ENCODE assay signal across 8 mouse cellular contexts in genomic region chr7:134348825-134349224, GRCm38 (mm10). TPM values are rescaled to one million over a fixed set of nuclear protein-coding genes. Genes with fewer than 3 reads are reported as not detected.
DNase-seq lines count a peak whose midpoint lies in the region; ATAC-seq and TF ChIP-seq lines count a peak whose summit lies in the region.
"Had no signal": no experiment of that assay in that cellular context is flagged by ENCODE, and none has a peak within 500 bp of the region (broad histone marks: within the 10 kb centered on the region; RNA-seq: fewer than 3 reads in every experiment).

No protein-coding gene starts in this region.

- no peaks in the 10 kb centered on the region for H3K36me3 ChIP-seq in forebrain, embryonic 16.5 days (ENCODE audit: control insufficient read depth, insufficient read depth)
- no peaks in the 10 kb centered on the region for H3K36me3 ChIP-seq in hindbrain, embryonic 16.5 days (ENCODE audit: control insufficient read depth, insufficient read depth, low read length)
- no peaks in the 10 kb centered on the region for H3K36me3 ChIP-seq in testis, adult 2 months (ENCODE audit: control insufficient read depth, insufficient read depth, low read length)
- H3K36me3 ChIP-seq: hindbrain, embryonic 15.5 days had no signal

- no peak overlapping the region for H3K9ac ChIP-seq in forebrain, embryonic 16.5 days (replicated peaks; ENCODE audit: low read depth, low read length)
- H3K9ac ChIP-seq in hindbrain, embryonic 16.5 days (ENCODE audit: low read depth, low read length) = no peak overlapping the region
- H3K9ac ChIP-seq: hindbrain, embryonic 15.5 days had no signal

- no peaks in the 10 kb centered on the region for H3K27me3 ChIP-seq in forebrain, embryonic 16.5 days (replicated peaks; ENCODE audit: control insufficient read depth, insufficient read depth, low read length)
- H3K27me3 ChIP-seq in hindbrain, embryonic 16.5 days (replicated peaks; ENCODE audit: control insufficient read depth, insufficient read depth, low read length) = no peaks in the 10 kb centered on the region
- no peaks in the 10 kb centered on the region for H3K27me3 ChIP-seq in testis, adult 2 months (ENCODE audit: control insufficient read depth, insufficient read depth, low read length)
- H3K27me3 ChIP-seq: hindbrain, embryonic 15.5 days had no signal

- H3K27ac ChIP-seq in forebrain, embryonic 16.5 days (ENCODE audit: low read length) = no peak overlapping the region
- no peak overlapping the region for H3K27ac ChIP-seq in hindbrain, embryonic 16.5 days (ENCODE audit: low read depth, low read length)
- H3K27ac ChIP-seq in testis, adult 2 months (ENCODE audit: control insufficient read depth, insufficient read depth, low read depth, low read length) = no peak overlapping the region
- H3K27ac ChIP-seq: hindbrain, embryonic 15.5 days had no signal

- no peak overlapping the region for H3K4me3 ChIP-seq in forebrain, embryonic 16.5 days (replicated peaks; ENCODE audit: low read length)
- no peak overlapping the region for H3K4me3 ChIP-seq in hindbrain, embryonic 16.5 days (ENCODE audit: low read length)
- no peak overlapping the region for H3K4me3 ChIP-seq in testis, adult 2 months (ENCODE audit: control insufficient read depth, low read depth, low read length)
- H3K4me3 ChIP-seq: hindbrain, embryonic 15.5 days had no signal

- peak; percentile 55; the same call in 1 of the 2 replicates for ATAC-seq in forebrain, embryonic 16.5 days
- peak; percentile 69 for ATAC-seq in hindbrain, embryonic 16.5 days
- peak; percentile 80 for ATAC-seq in megakaryocyte progenitor cell, adult 5-6 weeks (replicated peaks; ENCODE audit: poor library complexity)

- peak; percentile 45; the same call in 1 of the 2 replicates for TF ChIP-seq CTCF in testis, adult 2 months (IDR thresholded peaks at IDR 0.05; ENCODE audit: control insufficient read depth, insufficient read depth, insufficient replicate concordance, low read depth, low read length)

- peak; percentile 49 for DNase-seq in ZHBTc4 (ENCODE audit: low read depth, low spot score)
- peak; percentile 24 for DNase-seq in cerebellum, adult 11-12 months
- DNase-seq in left cerebral cortex, adult 11 months (ENCODE audit: low spot score) = peak; percentile 37

- H3K4me2 ChIP-seq in forebrain, embryonic 16.5 days (ENCODE audit: low read length) = no peak overlapping the region
- H3K4me2 ChIP-seq in hindbrain, embryonic 16.5 days (ENCODE audit: low read length) = no peak overlapping the region
- H3K4me2 ChIP-seq: hindbrain, embryonic 15.5 days had no signal

- H3K4me1 ChIP-seq in forebrain, embryonic 16.5 days (replicated peaks; ENCODE audit: control insufficient read depth, insufficient read depth, low read length) = no peaks in the 10 kb centered on the region
- H3K4me1 ChIP-seq in hindbrain, embryonic 16.5 days (ENCODE audit: control insufficient read depth, insufficient read depth, low read depth, low read length) = no peaks in the 10 kb centered on the region
- H3K4me1 ChIP-seq in testis, adult 2 months (ENCODE audit: control insufficient read depth, insufficient read depth, low read length) = no peaks in the 10 kb centered on the region; the same call in 1 of the 2 replicates
- H3K4me1 ChIP-seq: hindbrain, embryonic 15.5 days had no signal

- H3K9me3 ChIP-seq in forebrain, embryonic 16.5 days (ENCODE audit: control insufficient read depth, low read length) = no peaks in the 10 kb centered on the region
- H3K9me3 ChIP-seq in hindbrain, embryonic 16.5 days (ENCODE audit: control insufficient read depth, low read length) = no peaks in the 10 kb centered on the region
- H3K9me3 ChIP-seq: hindbrain, embryonic 15.5 days had no signal

- 38% methylated on average over 6 of the region's 6 CpGs for WGBS in forebrain, embryonic 16.5 days
- 42% methylated on average over 6 of the region's 6 CpGs for WGBS in hindbrain, embryonic 16.5 days

- TF ChIP-seq POLR2A in testis, adult 2 months (IDR thresholded peaks at IDR 0.05; ENCODE audit: control insufficient read depth, low read depth, low read length) = no peak

RNA-seq across cellular contexts. Expression of gene D7Ertd443e, which starts 36.6 kb away (rescaled TPM):
- not detected in 2 replicates for polyA plus RNA-seq in forebrain, embryonic 16.5 days (2015; fragmentation: Nextera tagmentation; extraction: Ambion mirVana)
- polyA plus RNA-seq in hindbrain, embryonic 16.5 days (2015; fragmentation: Nextera tagmentation; extraction: Ambion mirVana) = 0.06 and 0.19 TPM in 2 replicates
- not detected in 2 replicates for total RNA-seq in megakaryocyte progenitor cell, adult 5-6 weeks (2015)
- not detected in 2 replicates for total RNA-seq in megakaryocyte progenitor cell, adult 5-6 weeks (2017)
- 51.2 and 56.8 TPM in 2 replicates for polyA plus RNA-seq in testis, adult 2 months (2012; rRNA removed)

Comparison
In these comparisons a context has a peak if more than half of its experiments do, and no peak if none do; other contexts are left out.
1. RNA of gene D7Ertd443e, which starts 36.6 kb away (polyA plus RNA-seq): 51.2 to 56.8 TPM in testis, adult 2 months; 0.06 to 0.19 TPM in hindbrain, embryonic 16.5 days and not detected in forebrain, embryonic 16.5 days; every median in the first group is over 10 times any median in the second.
2. Peak in every context shown above with its lines, with median percentiles within 50 percentile points of each other: DNase-seq and ATAC-seq.